Mouse (Mus musculus): ENCODE measurements at regions not wholly inside any gene's neighbourhood (a gene's known extent, or its start where the extent isn't known, plus 50 kb on each side); places are given as distances from the start of the nearest gene placed in this dataset.

DNA sequence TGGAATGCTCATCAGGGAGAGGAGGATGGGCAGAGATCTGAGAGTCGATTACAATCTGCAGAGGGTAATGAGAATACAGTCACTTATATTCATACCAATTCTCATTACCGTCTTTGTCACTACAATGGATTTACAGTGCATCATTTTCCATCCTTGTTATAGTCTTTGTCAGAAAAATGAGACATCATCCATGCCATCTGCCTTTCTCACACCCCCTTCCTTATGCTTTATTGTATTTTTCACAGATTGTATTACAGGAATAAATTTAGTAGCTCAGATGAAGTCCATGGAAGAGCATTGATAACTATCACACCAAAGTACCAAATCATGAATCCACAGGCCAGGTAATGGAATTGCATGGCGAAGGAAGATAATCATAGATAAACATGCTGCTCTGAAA lies 779.5 kb downstream of the Cenpc1 start:
- DNase-seq (ENCODE audit: low spot score in 2 of 2), result no peak

DNA sequence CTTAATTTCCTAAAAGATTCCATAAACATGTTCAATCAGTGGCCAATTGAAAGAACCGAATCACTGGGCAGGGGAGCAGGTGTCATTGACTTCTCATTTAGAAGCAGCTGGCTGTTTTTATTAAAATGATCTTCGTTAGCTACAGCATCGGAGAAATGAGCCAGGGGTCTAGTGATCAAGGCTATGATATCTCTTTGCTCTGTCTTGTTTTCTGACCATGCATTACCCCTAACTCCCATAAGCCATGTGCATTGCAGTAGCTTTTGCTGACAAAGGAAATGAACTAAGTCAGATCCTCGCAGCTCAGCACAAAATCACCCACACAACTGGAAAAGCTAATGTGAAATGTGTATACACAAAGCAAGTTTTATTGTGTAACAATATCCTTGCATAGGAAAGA lies 816.9 kb downstream of the Cenpc1 start:
- DNase-seq (ENCODE audit: low spot score in 2 of 2), result no peak

DNA sequence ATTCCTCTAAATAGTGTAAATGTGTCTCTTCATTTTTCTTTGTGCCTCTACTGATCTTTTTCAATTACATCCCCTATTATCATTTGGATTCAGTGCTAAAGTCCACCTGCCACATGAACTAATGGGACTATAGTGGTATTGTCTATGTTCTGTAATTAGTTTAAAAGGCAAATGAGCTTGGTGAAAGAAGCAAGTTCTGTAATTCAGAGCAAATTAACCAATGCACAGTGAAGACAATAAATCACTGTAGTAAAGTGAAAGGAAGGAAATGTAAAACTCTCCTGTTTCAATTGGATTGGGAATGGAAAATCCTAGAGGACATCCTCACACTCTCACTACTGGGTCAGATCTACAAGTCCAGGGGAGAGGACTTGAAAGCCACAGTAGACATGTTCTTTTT lies 823.2 kb upstream of the Epha5 start:
- DNase-seq (ENCODE audit: low spot score in 2 of 2), result no peak

DNA sequence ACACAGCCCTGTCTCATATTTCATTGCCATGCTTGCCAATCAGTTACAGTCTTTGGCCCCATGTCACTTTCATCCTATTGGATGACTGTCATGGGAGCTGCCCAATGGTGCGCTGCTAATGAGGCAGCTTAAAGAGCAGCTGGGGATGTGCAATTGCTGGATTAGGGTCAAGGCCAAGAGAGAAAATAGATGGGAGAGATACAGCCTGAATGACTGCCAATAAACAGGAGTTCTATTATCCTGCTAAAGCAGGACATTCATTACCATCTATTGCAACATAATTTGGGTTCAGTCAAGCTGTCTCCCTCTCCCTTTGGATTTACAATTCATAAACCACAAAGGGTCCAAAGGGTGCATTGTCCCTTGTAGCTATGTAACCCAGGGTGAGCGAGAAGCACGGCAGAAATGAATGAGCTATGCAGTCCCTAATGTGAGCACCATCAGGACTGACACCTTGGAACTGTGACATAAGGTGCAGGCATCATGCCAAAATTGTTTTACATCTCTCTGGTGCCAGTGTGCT lies 822.4 kb upstream of the Epha5 start:
- DNase-seq (ENCODE audit: low spot score in 2 of 2), result peak; percentile 28 to 29

Measured in layer of hippocampus, postnatal 10 days (tissue).